Mouse (Mus musculus): ENCODE measurements around the gene Osbpl8.

DNA sequence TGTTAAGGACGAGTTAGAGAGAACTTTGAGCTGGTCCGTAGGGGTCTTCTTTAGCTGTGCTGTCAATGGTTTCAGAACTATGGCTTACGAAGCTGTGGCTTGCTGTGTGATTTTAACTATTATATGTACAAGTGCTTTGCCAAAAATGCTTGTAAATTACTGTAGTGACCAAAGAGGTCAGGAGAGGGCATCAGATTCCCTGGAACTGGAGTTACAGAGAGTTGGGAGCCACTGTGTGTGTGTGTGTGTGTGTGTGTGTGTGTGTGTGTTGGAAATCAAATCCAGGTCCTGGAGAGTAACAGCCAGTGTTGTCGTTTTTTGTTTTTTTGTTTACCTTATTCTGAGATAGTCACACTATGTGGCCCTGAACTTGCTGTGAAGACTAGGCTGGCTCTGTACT is 29.0 kb downstream of the Osbpl8 start:
- TF ChIP-seq CTCF (conservative IDR thresholded peaks at IDR 0.05 in 1 of 2, IDR thresholded peaks at IDR 0.05 in 1 of 2; ENCODE audit: low read depth in 2 of 2, low read length in 2 of 2): no peak
- TF ChIP-seq POLR2A (IDR thresholded peaks at IDR 0.05; ENCODE audit: low read depth, low read length): no peak
- TF ChIP-seq RAD21 (IDR thresholded peaks at IDR 0.05; ENCODE audit: low read depth, low read length): no peak
- no peak for TF ChIP-seq POLR2AphosphoS2 (IDR thresholded peaks at IDR 0.05; ENCODE audit: low read depth, low read length)
- no peak for TF ChIP-seq USF1 (IDR thresholded peaks at IDR 0.05; ENCODE audit: low read depth, low read length)
- TF ChIP-seq MAZ (IDR thresholded peaks at IDR 0.05; ENCODE audit: low read depth, low read length): no peak

Measured in CH12.LX (cell line).